Mouse (Mus musculus): Measurements from ENCODE around the gene Vmp1.

GRCm38 (mm10) chr11:86618548-86619335 is 64.9 kb downstream of the Vmp1 start:
- TF ChIP-seq CTCF (IDR thresholded peaks at IDR 0.05; ENCODE audit: borderline replicate concordance, insufficient read depth, low read length) (no peak), POLR2A (IDR thresholded peaks at IDR 0.05; ENCODE audit: low read depth, low read length) (no peak)
